Mouse (Mus musculus) hindlimb bud, embryonic 11.5 days (tissue): ENCODE data around the gene Gmcl1.

Experiments
- DNase-seq: peaks from one replicate; pipeline ENCODE4 v3.0.0-alpha.2; 2012; ENCODE audit warnings: low read depth, low spot score; ENCODE audit errors: extremely low spot score

Gene Gmcl1

GRCm38 (mm10) chr6:86733183-86733876, at the start of gene Gmcl1:
Gene Gmcl1 (minus strand): TSS chr6:86733383.
- DNase-seq, result peak; percentile 94

DNA sequence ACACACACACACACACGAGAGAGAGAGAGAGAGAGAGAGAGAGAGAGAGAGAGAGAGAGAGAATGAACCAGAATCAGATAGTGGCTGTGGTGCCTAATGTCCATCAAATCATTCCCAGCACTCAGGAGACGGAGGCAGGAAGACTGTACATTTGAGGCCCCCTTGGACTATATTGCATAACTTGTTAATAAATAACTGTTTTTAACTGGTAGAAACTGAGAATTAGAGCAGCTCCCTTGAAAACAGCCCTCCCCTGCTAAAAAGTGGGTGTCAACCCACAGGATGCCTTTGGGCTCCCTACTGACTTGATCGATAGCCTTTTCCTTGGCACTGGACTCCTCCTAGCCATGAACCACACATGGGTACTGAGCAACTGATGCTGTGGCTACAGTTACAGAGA, 49.2 kb upstream of the Gmcl1 start:
- DNase-seq, result no peak

- no peak for DNase-seq
These were observed 48.3 kb upstream of the Gmcl1 start for GRCm38 (mm10) chr6:86781361-86781957.

DNA sequence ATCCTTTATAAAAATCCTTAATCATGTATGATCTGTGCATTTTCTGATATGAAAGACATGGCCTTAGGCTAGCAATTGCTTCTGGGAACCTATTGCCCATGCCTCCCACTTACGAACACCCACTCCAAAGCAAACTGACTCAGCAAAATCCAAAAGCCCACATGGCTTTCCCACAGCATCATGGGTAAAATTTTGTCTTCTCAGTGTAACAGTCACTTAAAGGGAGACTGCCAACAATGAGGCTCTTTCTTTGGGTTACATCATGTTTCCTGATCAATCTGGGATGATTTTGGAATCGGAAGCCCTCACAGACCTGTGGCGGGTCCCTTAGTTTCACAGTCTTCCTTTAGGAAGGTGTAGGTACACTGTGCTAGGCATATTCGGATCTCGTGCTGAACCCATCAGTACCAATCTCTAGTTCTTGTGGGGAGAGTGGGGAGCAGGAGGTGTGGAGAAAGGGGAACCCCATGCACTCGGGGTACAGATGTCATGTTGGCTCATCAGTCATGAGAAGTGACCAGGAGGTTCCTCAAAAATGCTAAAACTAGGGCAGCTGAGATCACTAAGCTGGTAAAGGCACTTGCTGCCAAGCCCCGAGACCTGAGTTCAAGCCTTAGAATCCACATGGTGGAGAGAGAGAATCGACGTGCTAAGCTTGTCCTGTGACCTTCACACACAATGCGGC, 45.9 kb upstream of the Gmcl1 start:
- DNase-seq, result no peak

DNA sequence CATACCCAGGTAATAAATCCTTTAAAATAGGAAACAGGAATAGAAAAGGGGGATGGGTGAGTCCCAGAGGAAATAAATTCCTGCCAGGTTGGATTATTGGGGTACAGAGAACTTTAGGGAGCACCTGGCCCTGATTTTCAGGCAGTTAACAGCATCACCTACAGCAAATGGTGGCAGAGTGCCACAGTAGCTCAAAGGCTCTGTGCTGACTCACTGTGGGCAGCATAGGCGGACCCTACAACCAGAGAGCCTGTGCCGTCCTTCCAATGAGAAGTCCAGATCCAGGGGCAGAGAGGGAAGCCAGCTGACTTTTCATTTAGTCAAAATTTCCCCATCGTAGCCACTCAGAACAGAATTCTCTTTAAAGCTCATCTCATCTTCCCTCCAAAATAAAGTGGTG, 44.0 kb upstream of the Gmcl1 start:
- no peak for DNase-seq

- no peak for DNase-seq
These were observed 43.5 kb upstream of the Gmcl1 start for GRCm38 (mm10) chr6:86776706-86777071.

DNA sequence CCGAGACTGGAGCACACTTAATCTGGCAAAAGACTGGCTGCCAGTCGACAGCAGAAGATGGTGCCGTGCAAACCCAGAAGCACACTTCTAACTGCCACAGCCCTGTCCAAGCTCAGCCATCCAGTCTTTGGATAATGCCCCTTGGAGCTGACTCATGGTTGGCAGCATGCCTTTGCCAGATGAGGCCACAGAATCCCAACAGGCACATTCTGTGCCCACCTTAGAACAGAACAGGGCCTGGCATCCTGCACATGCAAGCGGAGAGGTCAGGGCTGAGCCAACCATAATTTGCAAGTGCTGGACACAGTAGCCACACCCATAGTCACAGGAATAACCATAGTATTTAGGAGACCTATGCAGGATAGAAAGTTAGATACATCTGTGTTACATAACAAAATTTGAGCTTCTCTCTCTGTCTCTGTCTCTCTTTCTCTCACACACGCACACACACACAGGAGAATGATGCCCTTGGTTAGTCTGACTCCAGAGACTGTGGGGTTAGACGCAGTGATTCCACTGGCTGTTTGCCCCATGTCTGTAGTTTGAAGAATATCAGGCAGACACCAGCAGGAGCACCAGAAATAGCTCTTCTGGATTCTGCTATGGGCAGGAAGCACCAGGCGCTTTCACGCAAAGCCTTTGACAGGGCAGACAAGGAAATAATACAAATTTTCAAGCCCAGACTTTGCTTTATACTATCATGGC, 43.0 kb upstream of the Gmcl1 start:
- no peak for DNase-seq

- DNase-seq, result no peak
These were observed 41.8 kb upstream of the Gmcl1 start for GRCm38 (mm10) chr6:86774937-86775336.

- DNase-seq, result no peak
These were observed 40.6 kb upstream of the Gmcl1 start for GRCm38 (mm10) chr6:86773830-86774229.

GRCm38 (mm10) chr6:86772631-86773030, 39.4 kb upstream of the Gmcl1 start:
- no peak for DNase-seq

DNA sequence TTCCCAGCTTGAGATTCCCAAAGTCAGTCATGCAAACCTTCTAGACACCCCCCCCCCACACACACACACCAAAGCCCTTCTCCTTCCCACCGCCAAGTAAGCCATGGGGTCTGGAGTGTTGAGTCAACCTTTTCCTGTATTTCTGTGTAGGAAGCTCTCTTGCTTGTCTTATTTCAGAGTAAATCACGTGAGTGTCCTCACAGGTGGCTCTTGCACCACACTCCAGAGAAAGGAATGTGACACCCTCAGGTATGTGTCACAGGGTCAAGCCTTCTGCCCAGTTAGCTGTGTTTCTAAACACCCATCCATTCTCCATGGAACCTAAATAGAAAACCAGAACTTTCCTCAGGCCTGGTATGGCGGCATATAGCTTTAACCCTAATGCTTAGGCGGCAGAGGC, 35.8 kb upstream of the Gmcl1 start:
- DNase-seq, result no peak

DNA sequence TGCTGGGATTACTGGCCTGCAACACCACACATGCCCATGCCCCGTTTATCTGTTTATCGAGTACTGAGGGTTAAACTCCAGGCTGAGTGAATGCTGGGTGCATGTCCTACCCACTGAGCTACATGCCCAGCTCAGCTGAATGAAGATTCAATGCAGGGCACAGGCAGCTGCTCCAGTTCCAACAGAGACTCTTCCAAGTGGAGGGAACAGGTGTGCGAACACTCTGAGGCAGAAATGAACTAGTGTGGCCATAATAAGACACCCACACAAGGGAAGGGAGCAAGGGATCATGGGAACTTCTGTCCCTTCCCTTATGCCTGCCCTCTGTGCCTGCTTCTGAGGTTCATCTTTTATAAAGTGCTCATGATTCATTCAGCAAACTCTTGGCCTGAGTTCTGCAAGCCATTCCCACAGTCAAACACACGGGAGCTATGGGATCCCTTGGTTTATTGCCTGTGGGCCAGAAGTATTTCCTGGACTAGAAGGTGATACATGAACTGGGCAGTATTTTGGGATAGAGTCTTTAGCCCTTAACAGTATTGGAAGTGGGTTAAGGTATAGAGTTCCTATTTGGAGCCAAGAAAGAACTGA, 35.1 kb upstream of the Gmcl1 start:
- DNase-seq, result no peak

DNA sequence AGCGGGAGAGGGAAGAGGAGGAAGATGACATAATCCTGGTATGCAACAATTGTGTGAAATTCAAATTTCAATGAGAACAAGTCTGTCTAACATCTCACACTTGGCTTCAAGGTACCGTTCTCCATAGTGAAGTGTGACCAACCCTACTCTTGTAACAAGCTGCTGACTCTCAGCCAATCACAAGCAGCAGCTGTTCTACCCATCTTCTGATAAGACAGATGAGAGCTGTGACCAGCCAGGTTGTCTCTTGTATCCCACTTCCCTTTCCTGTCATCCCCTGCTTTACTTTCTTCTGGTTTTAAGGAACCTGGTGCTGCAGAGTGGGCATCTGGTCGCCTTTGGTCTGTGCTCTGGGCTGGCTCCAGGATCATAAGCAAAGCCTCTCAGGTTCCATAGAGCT, 34.3 kb upstream of the Gmcl1 start:
- no peak for DNase-seq

GRCm38 (mm10) chr6:86765637-86766059, 32.5 kb upstream of the Gmcl1 start:
- no peak for DNase-seq

DNA sequence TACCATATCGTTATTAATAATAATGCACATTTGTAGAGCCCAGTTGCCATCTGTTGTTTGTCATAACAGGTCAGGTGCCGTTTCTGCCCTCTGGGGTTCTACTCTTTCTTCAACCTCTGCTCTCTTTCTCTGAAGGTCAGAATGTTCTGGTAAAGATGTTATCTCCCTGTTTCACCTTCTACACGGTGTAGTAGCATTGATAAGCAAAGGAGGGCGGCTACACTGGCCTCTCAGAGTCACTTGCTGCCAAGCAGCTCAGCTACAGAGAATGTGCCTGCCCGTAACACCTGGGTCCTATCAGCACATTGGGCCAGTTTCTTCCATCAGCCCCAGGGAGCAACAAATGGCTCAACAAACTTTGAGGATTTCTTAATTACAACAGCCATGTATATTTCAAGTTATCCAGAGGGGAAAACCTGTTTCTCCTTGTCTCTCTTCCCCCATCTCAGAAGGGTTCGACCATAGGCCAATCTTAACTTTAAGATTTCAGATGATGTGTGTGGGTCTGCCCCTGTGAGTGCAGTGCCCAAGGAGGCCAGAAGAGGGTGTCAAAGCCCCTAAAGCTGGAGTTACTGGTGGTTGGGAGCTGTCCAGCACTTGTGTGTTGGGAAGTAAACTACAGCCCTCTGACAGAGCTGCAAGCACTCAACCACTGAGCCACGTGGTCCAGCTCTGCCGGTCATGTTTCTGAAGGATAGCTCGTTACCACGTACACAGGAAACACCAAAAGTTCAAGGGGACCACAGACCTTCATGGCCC, 21.1 kb upstream of the Gmcl1 start:
- DNase-seq, result no peak

DNA sequence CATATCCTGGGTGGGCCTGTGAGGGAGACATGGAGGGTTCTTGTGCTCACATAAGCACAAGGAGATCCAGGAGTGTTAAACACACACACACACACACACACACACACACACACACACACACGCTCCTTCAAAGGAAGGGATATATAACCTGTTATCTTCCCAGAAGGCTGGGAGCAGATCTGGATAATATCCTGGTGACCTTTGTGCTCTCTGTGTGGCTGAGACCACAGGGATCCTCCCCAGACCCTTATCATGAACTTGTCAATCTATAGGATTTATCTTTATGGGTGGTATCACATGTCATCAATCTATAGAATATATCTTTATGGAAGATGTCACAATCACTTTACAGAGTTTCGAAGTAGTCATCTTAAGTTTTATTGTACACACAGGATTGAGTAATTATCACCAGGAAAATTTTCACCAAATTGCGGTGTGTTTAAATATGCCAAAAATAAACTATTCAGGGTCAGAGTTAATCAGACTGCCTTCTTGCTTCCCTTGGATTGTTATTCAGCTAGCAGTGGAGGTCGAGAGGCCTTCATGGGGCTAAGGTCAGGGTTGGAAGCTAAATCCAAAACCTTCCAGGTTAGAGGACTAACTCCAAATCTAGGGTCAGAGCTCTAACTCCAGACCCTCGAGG, 19.8 kb upstream of the Gmcl1 start:
- no peak for DNase-seq

- no peak for DNase-seq
These were observed 17.8 kb upstream of the Gmcl1 start for GRCm38 (mm10) chr6:86750961-86751360.

GRCm38 (mm10) chr6:86749817-86750216, 16.6 kb upstream of the Gmcl1 start:
- DNase-seq, result no peak

DNA sequence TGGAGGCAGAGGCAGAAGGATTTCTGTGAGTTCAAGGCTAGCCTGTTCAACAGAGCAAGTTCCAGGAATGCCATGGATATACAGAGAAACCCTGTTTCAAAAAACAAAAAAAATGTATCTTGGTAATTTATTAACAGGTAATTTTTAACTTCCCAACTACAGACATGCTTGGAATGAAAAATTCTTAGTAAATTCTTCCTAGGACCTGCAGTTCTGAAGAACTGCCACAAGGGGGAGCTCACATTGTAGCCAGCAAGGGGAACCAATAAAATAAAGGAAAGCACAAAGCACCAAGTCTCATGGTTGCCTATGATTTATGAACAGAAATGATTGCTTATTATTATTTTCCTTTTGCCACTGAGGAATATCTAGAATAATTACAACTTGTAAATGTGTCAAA, 14.0 kb upstream of the Gmcl1 start:
- DNase-seq, result peak; percentile 44

DNA sequence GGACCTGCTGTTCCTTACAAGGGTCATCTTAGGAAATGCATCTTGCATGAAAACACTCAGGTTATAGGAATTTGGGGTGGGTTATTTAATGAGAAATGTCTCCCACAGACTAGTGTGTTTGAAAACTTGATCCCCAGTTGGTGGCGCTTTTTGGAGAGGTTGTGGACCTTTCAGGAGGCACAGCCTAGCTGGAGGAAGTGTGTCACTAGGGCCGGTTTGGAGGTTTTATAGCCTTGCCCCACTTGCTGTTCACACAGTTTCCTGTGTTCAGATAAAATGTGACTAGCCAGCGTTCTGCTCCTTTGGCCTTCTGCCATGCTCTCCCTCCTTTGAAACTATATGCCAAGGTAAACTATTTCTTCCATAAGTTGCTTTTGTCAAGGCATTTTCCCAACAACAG, 7.5 kb upstream of the Gmcl1 start:
- no peak for DNase-seq
